Mouse (Mus musculus) megakaryocyte, embryonic 14.5 days (primary cell): Measurements from ENCODE around the gene Sox2. TPM values are rescaled to one million over a fixed set of nuclear protein-coding genes. Genes with fewer than 3 reads are reported as not detected.

Source experiments
- H3K27me3 ChIP-seq: replicated peaks from 2 replicates; pipeline ENCODE3; 2012; ENCODE audit warnings: inconsistent platforms
- H3K36me3 ChIP-seq: replicated peaks from 2 replicates; pipeline ENCODE3; 2012; ENCODE audit warnings: low read length, inconsistent platforms, mixed read lengths
- H3K4me1 ChIP-seq: 2 replicates; pipeline ENCODE4 v1.6.1; 2012; ENCODE audit warnings: inconsistent platforms
- H3K4me3 ChIP-seq: replicated peaks from 2 replicates; pipeline ENCODE3; 2012; ENCODE audit warnings: moderate library complexity, mild to moderate bottlenecking, inconsistent platforms
- H3K9me3 ChIP-seq: 2 replicates; pipeline ENCODE4 v1.6.1; 2012; ENCODE audit warnings: inconsistent platforms
- FLI1 ChIP-seq: IDR thresholded peaks from 2 replicates; pipeline ENCODE4 v1.6.1; 2012; ENCODE audit warnings: low read length, inconsistent platforms, mixed read lengths
- GATA1 ChIP-seq: IDR thresholded peaks from 3 replicates; pipeline ENCODE4 v1.6.1; 2012; ENCODE audit warnings: mixed read lengths, low read length, inconsistent platforms, borderline replicate concordance
- polyA plus RNA-seq: library from polyadenylated mRNA; stranded (reverse); fragments of >175 nt; gene quantifications from 2 replicates; pipeline ENCODE4 v1.2.3, GENCODE M21; 2012; ENCODE audit warnings: low replicate concordance; ENCODE audit not compliant: insufficient read depth

Gene Sox2
- polyA plus RNA-seq, 1 experiment = not detected

GRCm38 (mm10) chr3:34665751-34666665 lies 15.8 kb downstream of the Sox2 start:
- TF ChIP-seq FLI1 = no peak
- no peak for TF ChIP-seq GATA1
- Histone ChIP-seq H3K4me3 (no peak overlapping the region), H3K36me3 (no peaks in the 10 kb centered on the region), H3K9me3 (peaks cover 31% of the 10 kb centered on the region), H3K4me1 (peaks cover 29% of the 10 kb centered on the region), H3K27me3 (peaks cover 92% of the 10 kb centered on the region)

GRCm38 (mm10) chr3:34667180-34667579 lies 17.0 kb downstream of the Sox2 start:
- no peak overlapping the region for H3K4me3 ChIP-seq
- H3K27me3 ChIP-seq = peaks cover 85% of the 10 kb centered on the region
- H3K36me3 ChIP-seq = no peaks in the 10 kb centered on the region
- TF ChIP-seq FLI1 (no peak), GATA1 (no peak)
- H3K4me1 ChIP-seq = peaks cover 29% of the 10 kb centered on the region
- H3K9me3 ChIP-seq = peaks cover 26% of the 10 kb centered on the region

- peaks cover 21% of the 10 kb centered on the region for H3K9me3 ChIP-seq
- H3K27me3 ChIP-seq = peaks cover 79% of the 10 kb centered on the region
- no peak for TF ChIP-seq GATA1
- TF ChIP-seq FLI1 = no peak
These were observed 17.9 kb downstream of the Sox2 start for GRCm38 (mm10) chr3:34667881-34668817.

DNA sequence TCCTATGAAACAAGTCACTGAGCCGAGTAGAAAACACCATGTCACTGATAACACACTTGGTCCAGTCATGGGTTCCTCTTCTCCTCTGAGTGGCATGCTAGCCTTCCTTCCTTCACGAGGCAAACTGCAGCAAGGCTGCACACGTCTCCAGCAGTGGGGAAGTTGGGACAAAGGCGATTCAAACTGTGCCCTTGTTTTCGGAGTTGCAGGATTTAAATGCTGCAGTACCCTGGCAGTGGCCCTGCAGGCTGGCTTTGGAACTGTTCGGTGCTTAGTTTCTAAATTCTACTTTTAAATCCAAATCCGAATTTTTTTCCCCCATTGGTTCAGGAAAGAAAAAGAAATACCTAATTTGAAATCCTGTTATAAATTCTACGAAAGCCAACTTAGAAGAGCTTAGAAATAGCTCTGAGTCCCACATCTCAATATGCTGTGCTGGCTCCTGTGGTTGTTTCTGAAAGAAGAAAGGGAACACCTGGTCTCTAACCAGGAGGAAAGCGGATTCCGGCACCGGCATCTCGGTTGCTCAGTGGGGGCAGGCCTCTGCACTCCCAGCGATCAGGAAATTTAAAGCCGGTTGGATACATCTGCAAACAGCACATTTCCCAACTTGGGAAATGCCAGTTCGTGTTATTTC lies 20.9 kb downstream of the Sox2 start:
- Histone ChIP-seq H3K4me1 (no peaks in the 10 kb centered on the region), H3K9me3 (peaks cover 7% of the 10 kb centered on the region; the same call in 1 of the 2 replicates), H3K4me3 (no peak overlapping the region), H3K27me3 (peaks cover 50% of the 10 kb centered on the region), H3K36me3 (no peaks in the 10 kb centered on the region)
- TF ChIP-seq FLI1 (no peak), GATA1 (no peak)

More at GRCm38 (mm10) chr3:34667881-34668817, 17.9 kb downstream of the Sox2 start:
- peaks cover 24% of the 10 kb centered on the region for H3K4me1 ChIP-seq
- H3K4me3 ChIP-seq = no peak overlapping the region
- no peaks in the 10 kb centered on the region for H3K36me3 ChIP-seq

DNA sequence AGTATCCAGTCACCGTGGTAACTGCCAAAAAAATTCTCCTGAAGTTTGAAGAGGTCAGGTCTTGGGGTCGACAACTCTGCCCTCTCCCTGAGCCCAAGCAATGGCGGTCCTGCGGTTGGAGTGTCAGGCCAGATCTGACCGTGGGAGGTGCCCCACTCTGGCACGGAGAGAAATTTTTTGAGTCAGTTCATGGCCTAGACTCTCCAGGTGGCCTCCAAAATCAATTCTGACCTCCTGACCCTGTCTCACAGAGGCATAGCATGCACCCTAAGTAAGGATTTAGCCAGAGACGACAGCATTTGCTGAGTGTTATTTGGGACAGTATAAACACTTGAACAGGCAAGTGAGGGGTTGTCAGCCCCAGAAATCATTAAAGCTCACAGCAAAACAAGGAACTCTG lies 28.6 kb downstream of the Sox2 start:
- no peaks in the 10 kb centered on the region for H3K9me3 ChIP-seq
- TF ChIP-seq GATA1 (no peak), FLI1 (no peak)
- no peak overlapping the region for H3K4me3 ChIP-seq
- no peaks in the 10 kb centered on the region for H3K27me3 ChIP-seq
- no peaks in the 10 kb centered on the region for H3K4me1 ChIP-seq
- no peaks in the 10 kb centered on the region for H3K36me3 ChIP-seq

DNA sequence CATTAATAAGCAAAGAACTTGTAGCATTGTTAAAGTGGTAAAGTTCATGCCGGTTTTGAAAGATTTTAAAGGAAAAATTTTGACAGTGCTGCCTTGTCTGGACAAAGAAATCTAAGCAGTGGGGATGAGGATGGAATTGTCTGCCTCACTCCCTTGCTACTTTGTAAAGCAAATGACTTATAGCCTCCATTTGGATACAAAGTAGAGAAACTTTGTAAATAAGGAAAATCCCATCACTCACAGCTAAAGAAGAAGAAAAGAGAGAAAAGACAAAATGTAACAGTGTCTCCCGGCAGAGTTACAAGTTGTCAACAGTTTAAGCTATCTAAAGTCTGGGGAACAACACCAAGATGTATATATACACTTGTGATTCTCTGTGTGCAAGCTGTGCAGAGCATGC lies 29.2 kb downstream of the Sox2 start:
- TF ChIP-seq GATA1 = no peak
- no peak for TF ChIP-seq FLI1
- no peaks in the 10 kb centered on the region for H3K9me3 ChIP-seq
- H3K4me3 ChIP-seq = no peak overlapping the region
- H3K36me3 ChIP-seq = no peaks in the 10 kb centered on the region
- H3K27me3 ChIP-seq = no peaks in the 10 kb centered on the region
- no peaks in the 10 kb centered on the region for H3K4me1 ChIP-seq

GRCm38 (mm10) chr3:34679921-34680320 lies 29.7 kb downstream of the Sox2 start:
- Histone ChIP-seq H3K4me1 (no peaks in the 10 kb centered on the region), H3K4me3 (no peak overlapping the region), H3K27me3 (no peaks in the 10 kb centered on the region), H3K36me3 (no peaks in the 10 kb centered on the region), H3K9me3 (no peaks in the 10 kb centered on the region)
- TF ChIP-seq GATA1 (no peak), FLI1 (no peak)

GRCm38 (mm10) chr3:34688072-34688471 lies 37.9 kb downstream of the Sox2 start:
- H3K4me1 ChIP-seq = no peaks in the 10 kb centered on the region
- H3K4me3 ChIP-seq = peak overlapping the region; percentile 19
- no peak for TF ChIP-seq GATA1
- TF ChIP-seq FLI1 = no peak
- no peaks in the 10 kb centered on the region for H3K27me3 ChIP-seq
- peaks cover 18% of the 10 kb centered on the region for H3K9me3 ChIP-seq
- H3K36me3 ChIP-seq = no peaks in the 10 kb centered on the region

GRCm38 (mm10) chr3:34691703-34692393 lies 41.6 kb downstream of the Sox2 start:
- TF ChIP-seq GATA1 = no peak
- no peak for TF ChIP-seq FLI1
- no peaks in the 10 kb centered on the region for H3K36me3 ChIP-seq
- no peak overlapping the region for H3K4me3 ChIP-seq
- peaks cover 28% of the 10 kb centered on the region for H3K9me3 ChIP-seq
- no peaks in the 10 kb centered on the region for H3K4me1 ChIP-seq
- H3K27me3 ChIP-seq = no peaks in the 10 kb centered on the region
